Comparison of ENCODE assay signal across 17 mouse cellular contexts in genomic region chr10:80942919-80943318, GRCm38 (mm10). TPM values are rescaled to one million over a fixed set of nuclear protein-coding genes. Genes with fewer than 3 reads are reported as not detected.
A peak's percentile ranks its signal among the peaks of the same experiment; 100 is the strongest.
DNase-seq lines count a peak whose midpoint lies in the region; ATAC-seq and TF ChIP-seq lines count a peak whose summit lies in the region.
"Had no signal": no experiment of that assay in that cellular context is flagged by ENCODE, and none has a peak within 500 bp of the region (broad histone marks: within the 10 kb centered on the region; RNA-seq: fewer than 3 reads in every experiment).

No protein-coding gene starts in this region.

- H3K27ac ChIP-seq in embryonic facial prominence, embryonic 13.5 days: no peak overlapping the region; the same call in 1 of the 2 replicates
- H3K27ac ChIP-seq in embryonic facial prominence, embryonic 10.5 days (replicated peaks): no peak overlapping the region; the same call in 1 of the 2 replicates
- peak overlapping the region; percentile 50; the same call in 1 of the 2 replicates for H3K27ac ChIP-seq in hindbrain, embryonic 10.5 days
- no peak overlapping the region for H3K27ac ChIP-seq in hindbrain, postnatal 0 days
- no peak overlapping the region for H3K27ac ChIP-seq in midbrain, embryonic 14.5 days (replicated peaks; ENCODE audit: low read depth, low read length)
- H3K27ac ChIP-seq: limb, embryonic 13.5 days; midbrain, embryonic 10.5 days; neural tube, embryonic 13.5 days had no signal

- 38% methylated on average over 8 of the region's 8 CpGs for WGBS in embryonic facial prominence, embryonic 13.5 days
- 46% methylated on average over 8 of the region's 8 CpGs for WGBS in embryonic facial prominence, embryonic 10.5 days
- WGBS in hindbrain, embryonic 10.5 days: 58% methylated on average over 8 of the region's 8 CpGs
- WGBS in hindbrain, postnatal 0 days: 65% methylated on average over 8 of the region's 8 CpGs
- 65% methylated on average over 8 of the region's 8 CpGs for WGBS in midbrain, embryonic 14.5 days

- no peaks in the 10 kb centered on the region for H3K27me3 ChIP-seq in embryonic facial prominence, embryonic 13.5 days
- H3K27me3 ChIP-seq in embryonic facial prominence, embryonic 10.5 days (replicated peaks; ENCODE audit: low read depth, poor library complexity, severe bottlenecking): peaks cover 29% of the 10 kb centered on the region
- peaks cover 38% of the 10 kb centered on the region for H3K27me3 ChIP-seq in hindbrain, embryonic 10.5 days (ENCODE audit: insufficient read depth, poor library complexity, severe bottlenecking)
- H3K27me3 ChIP-seq in hindbrain, postnatal 0 days (ENCODE audit: insufficient read depth, low read length): no peaks in the 10 kb centered on the region
- H3K27me3 ChIP-seq in midbrain, embryonic 14.5 days (ENCODE audit: control insufficient read depth, insufficient read depth, low read length): peaks cover 7% of the 10 kb centered on the region; the same call in 1 of the 2 replicates
- H3K27me3 ChIP-seq: limb, embryonic 13.5 days had no signal

- no peak for TF ChIP-seq CTCF in hindbrain, postnatal 0 days (IDR thresholded peaks at IDR 0.05; ENCODE audit: low read depth)

- H3K9ac ChIP-seq in embryonic facial prominence, embryonic 13.5 days: 0 out of 2 replicates have a peak overlapping the region, but pooled peaks have one; percentile 21
- no peak overlapping the region for H3K9ac ChIP-seq in hindbrain, postnatal 0 days (replicated peaks; ENCODE audit: low read length)
- no peak overlapping the region for H3K9ac ChIP-seq in midbrain, embryonic 14.5 days (replicated peaks; ENCODE audit: low read length)
- H3K9ac ChIP-seq: neural tube, embryonic 13.5 days had no signal

- no peaks in the 10 kb centered on the region for H3K36me3 ChIP-seq in embryonic facial prominence, embryonic 13.5 days
- H3K36me3 ChIP-seq in embryonic facial prominence, embryonic 10.5 days (replicated peaks): no peaks in the 10 kb centered on the region
- no peaks in the 10 kb centered on the region for H3K36me3 ChIP-seq in hindbrain, embryonic 10.5 days
- H3K36me3 ChIP-seq in hindbrain, postnatal 0 days (ENCODE audit: insufficient read depth, low read length): no peaks in the 10 kb centered on the region
- H3K36me3 ChIP-seq in midbrain, embryonic 14.5 days (ENCODE audit: control insufficient read depth, insufficient read depth, low read length): no peaks in the 10 kb centered on the region
- H3K36me3 ChIP-seq: limb, embryonic 13.5 days; midbrain, embryonic 10.5 days; neural tube, embryonic 13.5 days had no signal

- no peak overlapping the region for H3K4me2 ChIP-seq in embryonic facial prominence, embryonic 13.5 days
- H3K4me2 ChIP-seq in hindbrain, postnatal 0 days (ENCODE audit: low read depth, low read length): no peak overlapping the region
- no peak overlapping the region for H3K4me2 ChIP-seq in midbrain, embryonic 14.5 days (ENCODE audit: low read length)
- H3K4me2 ChIP-seq: limb, embryonic 13.5 days; neural tube, embryonic 13.5 days had no signal

- peaks cover 47% of the 10 kb centered on the region for H3K4me1 ChIP-seq in embryonic facial prominence, embryonic 13.5 days
- H3K4me1 ChIP-seq in embryonic facial prominence, embryonic 10.5 days: peaks cover 61% of the 10 kb centered on the region
- H3K4me1 ChIP-seq in hindbrain, embryonic 10.5 days (replicated peaks): peaks cover 48% of the 10 kb centered on the region
- H3K4me1 ChIP-seq in hindbrain, postnatal 0 days (ENCODE audit: insufficient read depth, low read length): peaks cover 7% of the 10 kb centered on the region
- H3K4me1 ChIP-seq in midbrain, embryonic 14.5 days (ENCODE audit: control insufficient read depth, insufficient read depth, low read length): peaks cover 16% of the 10 kb centered on the region

- no peaks in the 10 kb centered on the region for H3K9me3 ChIP-seq in embryonic facial prominence, embryonic 13.5 days
- H3K9me3 ChIP-seq in embryonic facial prominence, embryonic 10.5 days: no peaks in the 10 kb centered on the region
- H3K9me3 ChIP-seq in hindbrain, embryonic 10.5 days: no peaks in the 10 kb centered on the region
- H3K9me3 ChIP-seq in hindbrain, postnatal 0 days (ENCODE audit: low read length): no peaks in the 10 kb centered on the region
- H3K9me3 ChIP-seq in midbrain, embryonic 14.5 days (ENCODE audit: control insufficient read depth, low read length): no peaks in the 10 kb centered on the region
- H3K9me3 ChIP-seq: limb, embryonic 13.5 days; midbrain, embryonic 10.5 days; neural tube, embryonic 13.5 days had no signal

- DNase-seq in embryonic facial prominence, embryonic 10.5 days (ENCODE audit: low spot score): no peak
- DNase-seq in hindbrain, embryonic 10.5 days (ENCODE audit: low spot score): no peak
- no peak for DNase-seq in hindbrain, postnatal 0 days (ENCODE audit: low spot score)
- no peak for DNase-seq in midbrain, embryonic 14.5 days
- DNase-seq: cerebellum, postnatal 10 days; embryo, embryonic 11 days; gastrocnemius, postnatal 10 days; kidney, adult 11 months; lung, postnatal 10 days; thymus, postnatal 36 days had no signal

- no peak overlapping the region for H3K4me3 ChIP-seq in embryonic facial prominence, embryonic 13.5 days
- no peak overlapping the region for H3K4me3 ChIP-seq in embryonic facial prominence, embryonic 10.5 days
- no peak overlapping the region for H3K4me3 ChIP-seq in hindbrain, embryonic 10.5 days
- no peak overlapping the region for H3K4me3 ChIP-seq in hindbrain, postnatal 0 days (ENCODE audit: low read length)
- no peak overlapping the region for H3K4me3 ChIP-seq in midbrain, embryonic 14.5 days (replicated peaks; ENCODE audit: low read depth, low read length)
- H3K4me3 ChIP-seq: limb, embryonic 13.5 days; midbrain, embryonic 10.5 days; neural tube, embryonic 13.5 days had no signal

- no peak for ATAC-seq in embryonic facial prominence, embryonic 13.5 days (ENCODE audit: insufficient number of reproducible peaks, insufficient read depth, low FRiP score, low TSS enrichment, low read depth)
- no peak for ATAC-seq in hindbrain, postnatal 0 days
- ATAC-seq in common myeloid progenitor, adult 5-6 weeks (replicated peaks; ENCODE audit: low read depth, poor library complexity, severe bottlenecking): peak; percentile 38
- peak; percentile 24; the same call in 1 of the 2 replicates for ATAC-seq in neutrophil, adult 5-6 weeks (ENCODE audit: extremely low read depth, insufficient number of reproducible peaks, low FRiP score, poor library complexity, severe bottlenecking)
- ATAC-seq in activated CD4-positive, CD25-positive, alpha-beta regulatory T cell, adult 4 months: no peak
- ATAC-seq in midbrain, embryonic 14.5 days (ENCODE audit: low FRiP score, low TSS enrichment): no peak

RNA-seq across cellular contexts. Expression of gene Gadd45b, which starts 13.0 kb away (rescaled TPM):
- 29.0 and 29.9 TPM in 2 replicates for polyA plus RNA-seq in embryonic facial prominence, embryonic 13.5 days (2015; fragmentation: Nextera tagmentation; extraction: Ambion mirVana)
- polyA plus RNA-seq in embryonic facial prominence, embryonic 10.5 days (2016; fragmentation: Nextera tagmentation; extraction: Ambion mirVana): 6.5 and 6.8 TPM in 2 replicates
- 9.8 and 11.8 TPM in 2 replicates for polyA plus RNA-seq in hindbrain, embryonic 10.5 days (2016; fragmentation: Nextera tagmentation; extraction: Ambion mirVana)
- 4.4 and 8.2 TPM in 2 replicates for total RNA-seq in hindbrain, postnatal 0 days (2014; rRNA removed)
- 7.5 and 8.6 TPM in 2 replicates for polyA plus RNA-seq in hindbrain, postnatal 0 days (2015; fragmentation: Nextera tagmentation; extraction: Ambion mirVana)
- 6.9 and 7.5 TPM in 2 replicates for total RNA-seq in common myeloid progenitor, adult 5-6 weeks (2017)
- 59.9 and 63.2 TPM in 2 replicates for total RNA-seq in neutrophil, adult 5-6 weeks (2017)
- polyA plus RNA-seq in activated CD4-positive, CD25-positive, alpha-beta regulatory T cell, adult 4 months (2017; shearing (Covaris generic)): 10 to 100 TPM; 22.8 to 45.2 TPM
- 4.3 and 8.0 TPM in 2 replicates for polyA plus RNA-seq in midbrain, embryonic 14.5 days (2014; fragmentation: Nextera tagmentation; extraction: Ambion mirVana)

RNA-seq across cellular contexts. Expression of gene Lmnb2, which starts 24.9 kb away (rescaled TPM):
- 51.5 and 63.4 TPM in 2 replicates for polyA plus RNA-seq in embryonic facial prominence, embryonic 13.5 days (2015; fragmentation: Nextera tagmentation; extraction: Ambion mirVana)
- polyA plus RNA-seq in embryonic facial prominence, embryonic 10.5 days (2016; fragmentation: Nextera tagmentation; extraction: Ambion mirVana): 82.7 and 83.1 TPM in 2 replicates
- 65.8 and 78.4 TPM in 2 replicates for polyA plus RNA-seq in hindbrain, embryonic 10.5 days (2016; fragmentation: Nextera tagmentation; extraction: Ambion mirVana)
- 42.3 and 43.2 TPM in 2 replicates for total RNA-seq in hindbrain, postnatal 0 days (2014; rRNA removed)
- polyA plus RNA-seq in hindbrain, postnatal 0 days (2015; fragmentation: Nextera tagmentation; extraction: Ambion mirVana): 24.8 and 25.6 TPM in 2 replicates
- 44.0 and 46.6 TPM in 2 replicates for total RNA-seq in common myeloid progenitor, adult 5-6 weeks (2017)
- 8.0 and 11.8 TPM in 2 replicates for total RNA-seq in neutrophil, adult 5-6 weeks (2017)
- 1 to 10 TPM; 2.8 to 4.5 TPM for polyA plus RNA-seq in activated CD4-positive, CD25-positive, alpha-beta regulatory T cell, adult 4 months (2017; shearing (Covaris generic))
- polyA plus RNA-seq in midbrain, embryonic 14.5 days (2014; fragmentation: Nextera tagmentation; extraction: Ambion mirVana): 13.9 and 20.0 TPM in 2 replicates

RNA-seq across cellular contexts. Expression of gene Timm13, which starts 42.1 kb away (rescaled TPM):
- 317 and 358 TPM in 2 replicates for polyA plus RNA-seq in embryonic facial prominence, embryonic 13.5 days (2015; fragmentation: Nextera tagmentation; extraction: Ambion mirVana)
- polyA plus RNA-seq in embryonic facial prominence, embryonic 10.5 days (2016; fragmentation: Nextera tagmentation; extraction: Ambion mirVana): 349 and 359 TPM in 2 replicates
- 374 and 391 TPM in 2 replicates for polyA plus RNA-seq in hindbrain, embryonic 10.5 days (2016; fragmentation: Nextera tagmentation; extraction: Ambion mirVana)
- 150 and 155 TPM in 2 replicates for total RNA-seq in hindbrain, postnatal 0 days (2014; rRNA removed)
- polyA plus RNA-seq in hindbrain, postnatal 0 days (2015; fragmentation: Nextera tagmentation; extraction: Ambion mirVana): 366 and 369 TPM in 2 replicates
- total RNA-seq in common myeloid progenitor, adult 5-6 weeks (2017): 40.2 and 52.3 TPM in 2 replicates
- total RNA-seq in neutrophil, adult 5-6 weeks (2017): 15.1 and 23.1 TPM in 2 replicates
- 100 to 1,000 TPM; 228 to 262 TPM for polyA plus RNA-seq in activated CD4-positive, CD25-positive, alpha-beta regulatory T cell, adult 4 months (2017; shearing (Covaris generic))
- 331 and 393 TPM in 2 replicates for polyA plus RNA-seq in midbrain, embryonic 14.5 days (2014; fragmentation: Nextera tagmentation; extraction: Ambion mirVana)

Comparison
In these comparisons a context has a peak if more than half of its experiments do, and no peak if none do; other contexts are left out.
1. ATAC-seq: peak in common myeloid progenitor, adult 5-6 weeks (single experiment) and neutrophil, adult 5-6 weeks (single experiment); none in embryonic facial prominence, embryonic 13.5 days (single experiment), hindbrain, postnatal 0 days (single experiment), activated CD4-positive, CD25-positive, alpha-beta regulatory T cell, adult 4 months (single experiment) and midbrain, embryonic 14.5 days (single experiment).